Mouse (Mus musculus): Measurements from ENCODE around the gene Mageb5. TPM values are rescaled to one million over a fixed set of nuclear protein-coding genes. Genes with fewer than 3 reads are reported as not detected.
"Not testable (repeated sequence)": the region's sequence is repeated elsewhere in the genome, so short reads cannot be mapped to it uniquely, and the experiment has no call there.

The Mageb5 gene
- not detected in 2 replicates for polyA plus RNA-seq (2015; fragmentation: Nextera tagmentation; extraction: Ambion mirVana)

GRCm38 (mm10) chrX:91782918-91783317 is at the start of gene Mageb5:
Gene Mageb5, minus strand, starts transcription at chrX:91783018.
- ATAC-seq (ENCODE audit: insufficient read depth, low FRiP score); H3K4me1 ChIP-seq (ENCODE audit: control insufficient read depth, insufficient read depth, low read length); H3K27ac ChIP-seq (ENCODE audit: low read length); H3K4me2 ChIP-seq (ENCODE audit: low read depth, low read length); H3K9ac ChIP-seq (ENCODE audit: low read length); H3K4me3 ChIP-seq (replicated peaks; ENCODE audit: low read length); H3K9me3 ChIP-seq (replicated peaks; ENCODE audit: control insufficient read depth, low read length); H3K27me3 ChIP-seq (ENCODE audit: control insufficient read depth, insufficient read depth, low read length); H3K36me3 ChIP-seq (ENCODE audit: control insufficient read depth, insufficient read depth, low read length): not testable (repeated sequence)
- WGBS: 79% methylated on average over 1 of the region's 1 CpGs

DNA sequence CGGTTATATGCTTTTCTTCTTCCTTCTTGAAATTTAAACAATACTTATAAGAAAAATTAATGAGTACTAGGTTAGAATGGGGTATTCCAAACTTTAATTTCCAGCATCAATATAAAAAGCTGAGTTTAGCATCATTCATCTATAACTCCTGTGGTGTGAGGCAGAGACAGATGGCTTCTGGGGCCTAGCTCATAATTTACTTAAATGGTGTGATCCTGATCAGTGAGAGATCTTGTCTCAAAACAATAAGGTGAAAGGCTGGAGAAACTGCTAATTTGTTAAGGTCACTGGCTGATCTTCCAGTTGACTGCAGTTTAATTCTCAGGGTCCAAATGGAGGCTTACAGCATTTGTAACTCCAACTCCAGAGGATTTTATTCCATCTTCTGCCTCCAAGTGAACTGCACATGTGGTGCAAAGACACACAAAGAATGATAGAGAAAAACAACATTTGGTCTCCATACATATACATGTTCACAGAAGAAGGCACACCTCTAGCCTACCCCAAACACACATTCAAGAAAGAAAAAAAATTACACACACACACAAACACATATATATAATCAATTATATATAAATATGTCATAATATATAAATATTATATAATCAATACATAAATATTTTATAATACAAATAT is 23.1 kb downstream of the Mageb5 start:
- not testable (repeated sequence) for H3K9ac ChIP-seq (ENCODE audit: low read length); H3K36me3 ChIP-seq (ENCODE audit: control insufficient read depth, insufficient read depth, low read length); ATAC-seq (ENCODE audit: insufficient read depth, low FRiP score); H3K27me3 ChIP-seq (ENCODE audit: control insufficient read depth, insufficient read depth, low read length); H3K4me2 ChIP-seq (ENCODE audit: low read depth, low read length); H3K4me1 ChIP-seq (ENCODE audit: control insufficient read depth, insufficient read depth, low read length); H3K4me3 ChIP-seq (replicated peaks; ENCODE audit: low read length); H3K27ac ChIP-seq (ENCODE audit: low read length); H3K9me3 ChIP-seq (replicated peaks; ENCODE audit: control insufficient read depth, low read length)
- no CpG with 5 or more reads among the region's 1 CpGs for WGBS

Other genes with a start within 250 kb of the Mageb5 start
- gene 1700084M14Rik, start 207.1 kb downstream of the Mageb5 start, polyA plus RNA-seq (2015; fragmentation: Nextera tagmentation; extraction: Ambion mirVana): not detected in 2 replicates
- gene Gm14781, start 150.8 kb downstream of the Mageb5 start, polyA plus RNA-seq (2015; fragmentation: Nextera tagmentation; extraction: Ambion mirVana): not detected in 2 replicates
- gene Mageb1, start 233.3 kb upstream of the Mageb5 start, polyA plus RNA-seq (2015; fragmentation: Nextera tagmentation; extraction: Ambion mirVana): not detected in 2 replicates

All from stomach, embryonic 16.5 days (tissue).